Mouse (Mus musculus) liver, adult 2 months (tissue): ENCODE results near the gene Gm48551. TPM values are rescaled to one million over a fixed set of nuclear protein-coding genes. Genes with fewer than 3 reads are reported as not detected.
A peak's percentile ranks its signal among the peaks of the same experiment; 100 is the strongest.

Source experiments
- DNase-seq: peaks from one replicate; pipeline ENCODE4 v3.0.0-alpha.2; 2011; ENCODE audit warnings: low read depth, low spot score; ENCODE audit errors: extremely low read depth
- H3K27ac ChIP-seq: fragments of 200-500 bp; replicated peaks from 2 replicates; pipeline ENCODE4 v1.5.1; 2012; ENCODE audit warnings: low read depth, mild to moderate bottlenecking, control low read depth, inconsistent platforms, low read length; ENCODE audit not compliant: insufficient read depth
- H3K27me3 ChIP-seq: fragments of 200-500 bp; 2 replicates; pipeline ENCODE4 v1.6.1; 2012; ENCODE audit warnings: mild to moderate bottlenecking, moderate library complexity, low read length, inconsistent platforms; ENCODE audit not compliant: control insufficient read depth, insufficient read depth
- H3K36me3 ChIP-seq: fragments of 200-500 bp; 2 replicates; pipeline ENCODE4 v1.6.1; 2012; ENCODE audit warnings: low read length, inconsistent platforms; ENCODE audit not compliant: control insufficient read depth, insufficient read depth
- H3K4me1 ChIP-seq: fragments of 200-500 bp; 2 replicates; pipeline ENCODE4 v1.6.1; 2011; ENCODE audit warnings: low read length; ENCODE audit not compliant: control insufficient read depth, insufficient read depth
- H3K4me3 ChIP-seq: fragments of 200-500 bp; 2 replicates; pipeline ENCODE4 v1.5.1; 2011; ENCODE audit warnings: low read depth, mild to moderate bottlenecking, control low read depth, low read length, moderate library complexity; ENCODE audit not compliant: insufficient read depth
- H3K79me2 ChIP-seq: fragments of 200-500 bp; 2 replicates; pipeline ENCODE4 v1.6.1; 2012; ENCODE audit warnings: inconsistent platforms, mild to moderate bottlenecking, low read length, moderate library complexity; ENCODE audit not compliant: control insufficient read depth, insufficient read depth
- H3K9ac ChIP-seq: fragments of 200-500 bp; 2 replicates; pipeline ENCODE4 v1.6.1; 2012; ENCODE audit warnings: low read depth, mild to moderate bottlenecking, control low read depth, inconsistent platforms, low read length
- CTCF ChIP-seq: fragments of 200-500 bp; IDR thresholded peaks from 2 replicates; pipeline ENCODE4 v1.5.1; 2011; ENCODE audit warnings: low read depth, low read length, control low read depth
- POLR2A ChIP-seq: fragments of 200-500 bp; IDR thresholded peaks from 2 replicates; pipeline ENCODE4 v1.6.1; 2011; ENCODE audit warnings: low read length, control low read depth; ENCODE audit not compliant: insufficient read depth; ENCODE audit errors: extremely low read depth
- WGBS: fragments of 180-500 bp; shearing (Covaris S2); methylation state at CpG from one replicate; pipeline ENCODE4 v1.1.7; 2018; 5-methylcytosine and 5-hydroxymethylcytosine counted together
- polyA plus RNA-seq: library from polyadenylated mRNA; depleted of rRNA; stranded (reverse); fragments of >200 nt; gene quantifications from 2 replicates; pipeline ENCODE4 v1.2.3, GENCODE M21; 2012
- total RNA-seq: library from RNA; depleted of rRNA; stranded (reverse); fragments of >200 nt; gene quantifications from 2 replicates; pipeline ENCODE4 v1.2.3, GENCODE M21; 2014

Gene Gm48551
- total and polyA plus RNA-seq, 2 experiments, result 0.32 to 2.4 TPM

GRCm38 (mm10) chr10:81401521-81402226 is 17.4 kb downstream of the Gm48551 start:
- DNase-seq, result no peak
- H3K4me1 ChIP-seq, result peaks cover 7% of the 10 kb centered on the region; the same call in 1 of the 2 replicates
- H3K4me3 ChIP-seq, result peak overlapping the region; percentile 29; the same call in 1 of the 2 replicates
- TF ChIP-seq POLR2A, result 0 out of 2 replicates have a peak, but pooled peaks have one; percentile 17
- no peak for TF ChIP-seq CTCF
- peak overlapping the region; percentile 27 for H3K27ac ChIP-seq
- H3K27me3 ChIP-seq, result no peaks in the 10 kb centered on the region
- WGBS, result 55% methylated on average over 18 of the region's 18 CpGs
- H3K36me3 ChIP-seq, result peaks cover 24% of the 10 kb centered on the region; the same call in 1 of the 2 replicates
- 0 out of 2 replicates have a peak, but pooled peaks cover 6% of the 10 kb centered on the region for H3K79me2 ChIP-seq
- H3K9ac ChIP-seq, result no peak overlapping the region

GRCm38 (mm10) chr10:81402227-81402765 is 18.0 kb downstream of the Gm48551 start:
- DNase-seq, result no peak
- peaks cover 7% of the 10 kb centered on the region; the same call in 1 of the 2 replicates for H3K4me1 ChIP-seq
- H3K79me2 ChIP-seq, result 0 out of 2 replicates have a peak, but pooled peaks cover 6% of the 10 kb centered on the region
- H3K27ac ChIP-seq, result peak overlapping the region; percentile 24; the same call in 1 of the 2 replicates
- peaks cover 26% of the 10 kb centered on the region; the same call in 1 of the 2 replicates for H3K36me3 ChIP-seq
- no peak overlapping the region for H3K9ac ChIP-seq
- TF ChIP-seq CTCF (no peak), POLR2A (no peak)
- no peak overlapping the region for H3K4me3 ChIP-seq
- no peaks in the 10 kb centered on the region for H3K27me3 ChIP-seq
- WGBS, result 67% methylated on average over 7 of the region's 7 CpGs

- Histone ChIP-seq H3K4me1 (peaks cover 11% of the 10 kb centered on the region), H3K9ac (no peak overlapping the region), H3K4me3 (no peak overlapping the region), H3K36me3 (peaks cover 30% of the 10 kb centered on the region; the same call in 1 of the 2 replicates), H3K79me2 (peaks cover 6% of the 10 kb centered on the region; the same call in 1 of the 2 replicates), H3K27me3 (no peaks in the 10 kb centered on the region), H3K27ac (no peak overlapping the region)
- no peak for DNase-seq
- TF ChIP-seq CTCF, result no peak
- TF ChIP-seq POLR2A, result no peak
- WGBS, result 82% methylated on average over 10 of the region's 10 CpGs
Observed at GRCm38 (mm10) chr10:81403511-81403910, 19.2 kb downstream of the Gm48551 start.

DNA sequence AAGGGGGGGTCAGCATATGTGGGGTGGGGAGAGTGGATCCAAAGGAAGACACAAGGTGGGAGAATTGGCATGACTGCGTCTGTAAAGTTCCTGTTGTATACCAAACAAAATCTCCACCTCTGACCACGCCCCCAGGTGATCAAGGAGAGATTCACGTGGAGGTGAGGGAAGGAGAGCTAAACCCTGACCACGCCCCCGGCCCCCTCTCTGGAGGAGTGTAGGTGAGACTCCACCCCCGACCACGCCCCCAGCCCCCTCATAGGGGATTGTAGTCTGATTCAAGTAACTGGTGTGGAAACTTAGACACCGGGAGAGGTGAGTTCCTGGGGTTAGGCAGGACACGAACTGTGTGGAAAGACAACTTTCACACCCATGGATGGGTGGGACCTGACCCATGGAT is 19.8 kb downstream of the Gm48551 start:
- DNase-seq, result no peak
- Histone ChIP-seq H3K4me1 (peaks cover 13% of the 10 kb centered on the region), H3K27me3 (no peaks in the 10 kb centered on the region), H3K27ac (no peak overlapping the region), H3K79me2 (peaks cover 6% of the 10 kb centered on the region; the same call in 1 of the 2 replicates), H3K36me3 (peaks cover 30% of the 10 kb centered on the region; the same call in 1 of the 2 replicates), H3K4me3 (no peak overlapping the region), H3K9ac (no peak overlapping the region)
- 66% methylated on average over 9 of the region's 9 CpGs for WGBS
- TF ChIP-seq POLR2A, result no peak
- TF ChIP-seq CTCF, result no peak

DNA sequence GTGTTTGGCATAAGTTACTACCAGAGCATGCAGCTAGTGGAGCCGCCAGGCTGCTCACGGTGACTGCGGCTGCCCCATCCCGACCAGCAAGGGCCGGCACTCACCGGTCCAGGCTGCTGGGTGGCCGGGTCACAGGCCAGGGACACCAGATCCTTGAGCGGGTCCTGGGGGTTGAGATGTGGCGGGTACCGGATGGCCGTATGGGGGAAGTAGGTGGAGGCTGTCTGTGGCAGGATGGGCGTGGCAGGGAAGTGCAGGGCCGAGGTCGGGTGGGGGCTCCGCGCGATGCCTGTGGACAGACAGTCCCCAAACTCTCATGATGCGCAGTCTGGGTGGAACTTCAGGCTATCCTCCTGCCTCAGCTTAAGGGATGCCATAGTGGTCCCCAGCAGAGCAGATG is 20.5 kb downstream of the Gm48551 start:
- Histone ChIP-seq H3K4me1 (peaks cover 20% of the 10 kb centered on the region), H3K9ac (no peak overlapping the region), H3K27me3 (no peaks in the 10 kb centered on the region), H3K79me2 (peaks cover 6% of the 10 kb centered on the region; the same call in 1 of the 2 replicates), H3K4me3 (no peak overlapping the region), H3K27ac (no peak overlapping the region), H3K36me3 (peaks cover 25% of the 10 kb centered on the region; the same call in 1 of the 2 replicates)
- WGBS, result 78% methylated on average over 18 of the region's 18 CpGs
- no peak for TF ChIP-seq POLR2A
- TF ChIP-seq CTCF, result no peak
- no peak for DNase-seq
